Mouse (Mus musculus) lung, adult 2 months (tissue): ENCODE results near the gene Cdk14. TPM values are rescaled to one million over a fixed set of nuclear protein-coding genes. Genes with fewer than 3 reads are reported as not detected.

Experiments
- DNase-seq: peaks from one replicate; pipeline ENCODE4 v3.0.0; 2022
- H3K4me1 ChIP-seq: fragments of 200-500 bp; 2 replicates; pipeline ENCODE4 v1.6.1; 2011; ENCODE audit warnings: low read length; ENCODE audit not compliant: control insufficient read depth, insufficient read depth
- H3K4me3 ChIP-seq: fragments of 200-500 bp; replicated peaks from 2 replicates; pipeline ENCODE3; 2011; ENCODE audit warnings: low read depth, mild to moderate bottlenecking, control low read depth, low read length; ENCODE audit errors: extremely low read depth
- CTCF ChIP-seq: fragments of 200-500 bp; IDR thresholded peaks from 2 replicates; pipeline ENCODE4 v1.5.1; 2011; ENCODE audit warnings: mild to moderate bottlenecking, low read length, control low read depth; ENCODE audit not compliant: insufficient read depth
- POLR2A ChIP-seq: fragments of 200-500 bp; IDR thresholded peaks from 2 replicates; pipeline ENCODE4 v1.6.1; 2011; ENCODE audit warnings: low read depth, mild to moderate bottlenecking, control low read depth, low read length, borderline replicate concordance; ENCODE audit errors: extremely low read depth
- WGBS: fragments of 180-500 bp; shearing (Covaris S2); methylation state at CpG from one replicate; pipeline ENCODE4 v1.1.7; 2018; 5-methylcytosine and 5-hydroxymethylcytosine counted together
- polyA plus RNA-seq: library from polyadenylated mRNA; depleted of rRNA; stranded (reverse); fragments of >200 nt; gene quantifications from 2 replicates; pipeline ENCODE4 v1.2.3, GENCODE M21; 2012

Gene Cdk14
- polyA plus RNA-seq, 1 experiment: 19.0 TPM

GRCm38 (mm10) chr5:5071526-5071925 lies 348.6 kb downstream of the Cdk14 start:
- no peaks in the 10 kb centered on the region for H3K4me1 ChIP-seq
- no peak overlapping the region for H3K4me3 ChIP-seq
- TF ChIP-seq POLR2A: no peak
- TF ChIP-seq CTCF: no peak
- DNase-seq: no peak
- 54% methylated on average over 1 of the region's 1 CpGs for WGBS

DNA sequence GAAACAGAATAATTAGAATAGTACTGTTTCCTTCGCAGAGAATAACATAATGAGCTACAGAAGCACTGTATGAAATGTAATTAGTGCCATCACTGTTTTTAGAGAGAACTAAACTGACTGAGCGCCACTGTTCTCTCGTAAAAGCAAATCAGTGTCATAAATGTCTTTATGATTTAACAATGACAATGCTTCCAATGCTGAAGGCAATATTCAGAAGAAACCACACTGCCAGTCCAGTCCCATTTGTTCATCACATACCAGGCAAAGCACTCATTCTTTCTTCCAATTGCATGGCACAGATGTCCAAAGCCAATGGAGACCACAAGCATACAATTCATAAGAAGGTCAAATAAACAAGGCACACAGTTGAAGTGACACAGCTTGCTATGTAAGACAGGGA lies 355.4 kb downstream of the Cdk14 start:
- DNase-seq: no peak
- WGBS: 96% methylated on average over 3 of the region's 3 CpGs
- TF ChIP-seq CTCF: no peak
- Histone ChIP-seq H3K4me3 (no peak overlapping the region), H3K4me1 (no peaks in the 10 kb centered on the region)

DNA sequence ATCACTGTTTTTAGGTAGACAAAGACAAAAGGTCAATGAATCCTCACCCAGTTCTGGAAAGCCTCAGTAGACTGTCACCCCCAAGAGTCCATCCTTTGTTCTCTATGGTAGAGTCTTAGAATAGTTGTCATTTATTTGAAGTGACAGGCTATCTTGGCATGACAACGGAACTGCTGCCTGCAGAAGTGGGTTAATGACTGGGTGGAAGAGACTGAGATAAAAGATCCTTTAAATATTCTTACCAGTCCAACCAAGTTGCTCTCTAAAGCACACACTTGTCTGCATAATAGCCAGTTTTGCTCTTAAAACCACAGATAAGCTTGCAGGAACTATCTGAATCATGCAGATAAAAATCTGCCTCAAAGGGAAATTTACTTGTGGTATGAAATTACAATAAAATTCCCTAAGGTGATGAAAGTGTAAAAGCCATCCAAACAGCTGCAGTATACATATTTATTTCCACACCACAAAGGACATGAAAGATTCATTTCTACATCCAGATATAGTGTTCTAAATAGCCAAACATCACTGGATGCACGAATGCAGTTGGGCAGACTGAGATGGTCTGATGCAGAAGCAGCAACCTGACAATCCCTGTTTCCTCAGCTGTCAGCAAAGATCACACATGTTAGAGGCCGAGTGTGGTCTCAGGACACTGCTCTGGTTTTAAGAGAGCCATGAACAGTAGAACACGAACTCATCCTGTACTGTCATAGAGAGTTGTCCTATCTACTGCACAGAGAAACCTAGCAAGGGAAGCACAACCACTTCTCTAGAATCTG lies 363.8 kb downstream of the Cdk14 start:
- Histone ChIP-seq H3K4me1 (no peaks in the 10 kb centered on the region; the same call in 1 of the 2 replicates), H3K4me3 (no peak overlapping the region)
- no peak for TF ChIP-seq POLR2A
- no peak for TF ChIP-seq CTCF
- DNase-seq: no peak
- WGBS: 51% methylated on average over 4 of the region's 4 CpGs

DNA sequence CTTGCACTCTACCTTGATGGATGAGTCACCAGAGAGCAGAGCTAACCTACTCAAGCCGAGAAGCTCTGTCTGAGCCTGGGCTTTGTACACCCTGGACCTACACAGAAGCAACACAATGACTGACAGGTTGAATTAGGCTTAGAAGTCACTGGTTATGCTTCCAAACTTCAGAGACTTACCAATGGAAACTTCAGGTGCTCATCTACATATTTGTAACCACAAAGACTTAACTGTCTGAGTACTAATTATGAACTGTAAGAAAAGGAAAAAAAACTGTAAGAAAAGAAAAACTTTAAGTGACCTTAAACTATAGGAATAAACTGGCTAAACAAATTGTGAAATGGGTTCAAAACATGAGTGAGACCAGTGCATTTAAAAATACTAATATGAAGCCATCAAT lies 364.6 kb downstream of the Cdk14 start:
- no peak for TF ChIP-seq CTCF
- no peak for TF ChIP-seq POLR2A
- Histone ChIP-seq H3K4me3 (no peak overlapping the region), H3K4me1 (no peaks in the 10 kb centered on the region; the same call in 1 of the 2 replicates)
- 55% methylated on average over 1 of the region's 1 CpGs for WGBS
- DNase-seq: no peak

- 68% methylated on average over 1 of the region's 1 CpGs for WGBS
- Histone ChIP-seq H3K4me3 (no peak overlapping the region), H3K4me1 (no peaks in the 10 kb centered on the region; the same call in 1 of the 2 replicates)
- TF ChIP-seq POLR2A: no peak
- TF ChIP-seq CTCF: no peak
- DNase-seq: no peak
Observed at GRCm38 (mm10) chr5:5054270-5054669, 365.8 kb downstream of the Cdk14 start.

GRCm38 (mm10) chr5:5044326-5044725 lies 375.8 kb downstream of the Cdk14 start:
- H3K4me3 ChIP-seq: no peak overlapping the region
- no peaks in the 10 kb centered on the region for H3K4me1 ChIP-seq
- no peak for DNase-seq
- WGBS: 89% methylated on average over 5 of the region's 5 CpGs
- TF ChIP-seq POLR2A: no peak
- no peak for TF ChIP-seq CTCF

- DNase-seq: no peak
- 53% methylated on average over 1 of the region's 1 CpGs for WGBS
- H3K4me3 ChIP-seq: no peak overlapping the region
- no peaks in the 10 kb centered on the region for H3K4me1 ChIP-seq
- TF ChIP-seq CTCF (no peak), POLR2A (no peak)
Observed at GRCm38 (mm10) chr5:5042735-5043134, 377.4 kb downstream of the Cdk14 start.

DNA sequence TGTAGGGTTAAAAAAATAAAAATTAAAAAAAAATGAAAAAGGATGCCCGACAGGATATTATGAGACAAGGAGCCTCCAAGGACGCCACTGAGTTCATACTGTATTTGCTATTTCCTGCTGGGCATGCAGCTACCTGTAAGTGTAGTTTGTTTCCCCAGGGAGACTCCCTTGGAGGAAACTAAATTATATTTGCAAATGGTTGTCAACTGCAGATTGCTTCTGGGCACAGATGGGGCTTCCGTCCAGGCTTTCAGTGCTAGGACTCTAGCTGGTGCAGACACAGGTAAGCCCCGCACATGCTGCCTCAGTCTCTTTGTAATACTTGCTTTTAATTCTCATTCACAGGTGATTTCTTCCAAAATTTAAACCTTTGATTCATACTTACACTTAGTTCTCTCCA lies 378.6 kb downstream of the Cdk14 start:
- H3K4me1 ChIP-seq: no peaks in the 10 kb centered on the region

DNA sequence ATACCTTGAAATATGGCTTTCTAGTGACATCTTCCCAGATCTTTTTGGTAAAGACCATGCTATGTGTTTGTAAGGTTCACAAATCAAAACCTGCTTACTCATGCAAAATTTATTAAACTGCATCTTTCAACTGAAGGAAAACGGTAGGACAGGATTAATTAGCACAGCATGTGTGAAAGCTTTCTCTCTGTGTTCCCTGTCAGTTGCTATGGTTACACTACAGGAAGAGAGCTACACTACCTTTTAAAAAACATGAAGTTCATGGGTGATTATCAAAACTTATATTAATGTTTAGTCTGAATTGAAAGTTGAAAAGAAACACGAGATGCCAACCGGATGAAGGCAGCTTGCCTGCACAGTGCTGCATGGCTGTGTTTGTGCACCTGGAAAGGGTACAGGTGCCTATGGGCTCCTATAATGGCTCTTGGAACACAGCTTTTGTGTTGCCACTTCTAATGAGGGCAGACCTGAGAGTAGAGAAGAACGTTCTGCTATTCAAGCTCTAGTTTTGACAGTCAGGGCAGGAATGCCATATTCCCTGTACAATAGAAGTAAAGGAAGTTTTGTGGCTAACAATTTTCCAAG lies 380.3 kb downstream of the Cdk14 start:
- 66% methylated on average over 4 of the region's 4 CpGs for WGBS

More for the DNA sequence above, 378.6 kb downstream of the Cdk14 start:
- no peak for TF ChIP-seq POLR2A
- TF ChIP-seq CTCF: no peak
- H3K4me3 ChIP-seq: no peak overlapping the region
- 85% methylated on average over 4 of the region's 4 CpGs for WGBS
- DNase-seq: no peak

DNA sequence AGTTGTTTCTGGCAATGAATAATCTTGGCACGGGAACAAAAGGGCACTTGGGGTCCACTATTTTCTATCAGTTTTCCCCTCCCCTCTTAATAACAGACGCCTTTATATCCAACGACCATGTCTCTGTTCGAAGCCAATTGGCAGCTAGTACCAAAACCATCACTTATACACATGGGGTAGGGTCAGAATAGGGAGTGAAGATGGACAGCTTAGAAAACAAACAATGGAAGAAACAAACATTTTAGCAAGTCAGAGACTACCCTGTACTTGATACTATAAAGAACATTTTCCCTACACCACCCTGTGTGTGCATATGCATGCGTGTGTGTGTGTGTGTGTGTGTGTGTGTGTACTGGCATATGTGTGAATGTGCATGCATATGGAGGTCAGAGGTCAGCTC lies 386.7 kb downstream of the Cdk14 start:
- WGBS: 80% methylated on average over 5 of the region's 5 CpGs
- H3K4me1 ChIP-seq: no peaks in the 10 kb centered on the region
- H3K4me3 ChIP-seq: no peak overlapping the region
- DNase-seq: no peak
- no peak for TF ChIP-seq CTCF
- no peak for TF ChIP-seq POLR2A

More for the DNA sequence above, 380.3 kb downstream of the Cdk14 start:
- no peak for DNase-seq
- no peak overlapping the region for H3K4me3 ChIP-seq
- H3K4me1 ChIP-seq: no peaks in the 10 kb centered on the region
- no peak for TF ChIP-seq CTCF
- TF ChIP-seq POLR2A: no peak
